Mouse (Mus musculus) heart, embryonic 14.5 days (tissue): Measurements from ENCODE around the gene Vps45. TPM values are rescaled to one million over a fixed set of nuclear protein-coding genes. Genes with fewer than 3 reads are reported as not detected.

ENCODE experiments used
- ATAC-seq: fragments of 200-750 bp; cut with Nextera tagmentation; 2 replicates; pipeline ENCODE4 v1.8.0; 2017; ENCODE audit warnings: low read depth, moderate TSS enrichment; ENCODE audit not compliant: insufficient number of reproducible peaks, insufficient read depth, low FRiP score
- H3K27ac ChIP-seq, 2 experiments: fragments of 200-500 bp in 1 of 2; fragments of 300-500 bp in 1 of 2; sonication (generic) in 1 of 2; replicated peaks in 1 of 2; 2 replicates each; pipeline ENCODE4 v1.5.1; 2012 to 2014; ENCODE audit warnings: low read depth in 2 of 2, low read length in 2 of 2, control low read depth in 1 of 2, mild to moderate bottlenecking in 1 of 2, mixed read lengths in 1 of 2; ENCODE audit not compliant: control insufficient read depth in 1 of 2, insufficient read depth in 1 of 2
- H3K27me3 ChIP-seq: fragments of 300-500 bp; sonication (generic); 2 replicates; pipeline ENCODE4 v1.6.1; 2014; ENCODE audit warnings: mild to moderate bottlenecking, low read length, control low read depth; ENCODE audit not compliant: control insufficient read depth, insufficient read depth
- H3K36me3 ChIP-seq: fragments of 300-500 bp; sonication (generic); 2 replicates; pipeline ENCODE4 v1.6.1; 2014; ENCODE audit warnings: mild to moderate bottlenecking, control low read depth, low read length, mixed read lengths; ENCODE audit not compliant: control insufficient read depth, insufficient read depth
- H3K4me1 ChIP-seq, 2 experiments: fragments of 200-500 bp in 1 of 2; fragments of 300-500 bp in 1 of 2; sonication (generic) in 1 of 2; 2 replicates each; pipeline ENCODE4 v1.6.1; 2012 to 2014; ENCODE audit warnings: low read length in 2 of 2, control low read depth in 1 of 2, mixed read lengths in 1 of 2; ENCODE audit not compliant: control insufficient read depth in 2 of 2, insufficient read depth in 2 of 2
- H3K4me2 ChIP-seq: fragments of 300-500 bp; sonication (generic); 2 replicates; pipeline ENCODE4 v1.6.1; 2014; ENCODE audit warnings: mild to moderate bottlenecking, low read length
- H3K4me3 ChIP-seq, 2 experiments: fragments of 200-500 bp in 1 of 2; fragments of 300-500 bp in 1 of 2; sonication (generic) in 1 of 2; 2 replicates each; pipeline ENCODE4 v1.5.1; 2012 to 2014; ENCODE audit warnings: low read length in 2 of 2, mild to moderate bottlenecking in 2 of 2, control low read depth in 1 of 2, low read depth in 1 of 2, moderate library complexity in 1 of 2; ENCODE audit not compliant: control insufficient read depth in 1 of 2, insufficient read depth in 1 of 2
- H3K9ac ChIP-seq: fragments of 300-500 bp; sonication (generic); 2 replicates; pipeline ENCODE4 v1.6.1; 2014; ENCODE audit warnings: mild to moderate bottlenecking, low read length
- H3K9me3 ChIP-seq: fragments of 300-500 bp; sonication (generic); 2 replicates; pipeline ENCODE4 v1.6.1; 2016; ENCODE audit warnings: low read length, control low read depth; ENCODE audit not compliant: control insufficient read depth
- WGBS: fragments of 180-500 bp; shearing (Covaris S2); extraction: QIAGEN DNeasy Blood & Tissue Kit; methylation state at CpG from one replicate; pipeline ENCODE4 v1.1.7; 2014; 5-methylcytosine and 5-hydroxymethylcytosine counted together
- polyA plus RNA-seq: library from polyadenylated mRNA; unstranded; fragments of >200 nt; fragmentation: Nextera tagmentation; extraction: Ambion mirVana; gene quantifications from 2 replicates; pipeline ENCODE4 v1.2.1, GENCODE M21; 2014

Gene Vps45
- polyA plus RNA-seq, 1 experiment from 2014 or later: 22.8 TPM

DNA sequence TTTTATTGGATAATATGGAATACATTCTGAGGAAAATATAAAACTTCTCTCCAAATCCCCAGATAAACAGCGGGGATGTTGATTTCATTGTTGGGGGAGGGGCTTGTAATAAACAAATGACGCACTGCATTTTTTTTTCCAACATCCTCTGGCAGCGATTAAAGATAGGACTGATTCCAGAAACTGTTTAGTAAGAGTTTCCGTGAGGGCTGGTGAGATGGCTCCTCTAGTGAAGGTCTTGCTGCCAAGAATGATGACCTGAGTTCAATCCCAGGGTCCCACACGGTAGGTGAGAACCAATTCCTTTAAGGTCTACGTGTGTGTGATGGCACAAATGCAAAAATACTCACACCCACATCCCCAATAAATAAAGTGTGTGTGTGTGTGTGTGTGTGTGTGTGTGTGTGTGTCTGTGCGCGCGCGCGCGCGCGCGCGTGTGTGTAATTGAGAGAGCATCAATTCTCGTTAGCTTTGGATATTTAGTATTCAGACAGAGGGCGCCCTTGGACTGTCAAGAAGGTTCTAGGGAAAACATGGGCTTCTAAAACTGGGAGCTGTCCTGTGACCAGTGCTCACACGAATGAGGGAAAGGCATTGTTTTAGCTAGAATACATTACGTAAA lies 7.6 kb upstream of the Vps45 start:
- ATAC-seq: no peak
- Histone ChIP-seq H3K4me2 (peak overlapping the region; percentile 48), H3K36me3 (no peaks in the 10 kb centered on the region), H3K4me1 (no peaks in the 10 kb centered on the region), H3K9me3 (no peaks in the 10 kb centered on the region), H3K4me3 (peak overlapping the region in 1 of 2 experiments; percentile 9; a peak in 1 of 4 replicates), H3K9ac (no peak overlapping the region), H3K27me3 (no peaks in the 10 kb centered on the region), H3K27ac (no peak overlapping the region)
- 26% methylated on average over 20 of the region's 20 CpGs for WGBS

DNA sequence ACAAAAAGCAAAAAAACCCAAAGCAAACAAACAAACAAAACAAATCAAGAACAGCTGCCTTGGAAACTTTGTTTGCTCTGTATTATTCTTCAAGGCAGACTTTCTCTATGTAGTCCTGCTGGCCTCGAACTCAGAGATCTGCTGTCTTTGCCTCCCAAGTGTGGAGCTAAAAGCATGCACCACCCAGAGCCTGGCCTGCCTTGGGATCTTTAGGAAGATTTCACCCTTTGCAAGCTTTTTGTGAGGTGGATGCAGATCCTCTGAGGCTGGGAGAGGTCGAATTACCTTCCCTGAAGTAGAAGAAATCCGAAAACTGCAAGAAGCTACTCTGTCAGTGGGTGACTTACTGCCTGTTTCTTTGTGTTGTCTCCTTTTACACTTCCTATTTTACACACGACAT lies 6.9 kb upstream of the Vps45 start:
- no peak for ATAC-seq

DNA sequence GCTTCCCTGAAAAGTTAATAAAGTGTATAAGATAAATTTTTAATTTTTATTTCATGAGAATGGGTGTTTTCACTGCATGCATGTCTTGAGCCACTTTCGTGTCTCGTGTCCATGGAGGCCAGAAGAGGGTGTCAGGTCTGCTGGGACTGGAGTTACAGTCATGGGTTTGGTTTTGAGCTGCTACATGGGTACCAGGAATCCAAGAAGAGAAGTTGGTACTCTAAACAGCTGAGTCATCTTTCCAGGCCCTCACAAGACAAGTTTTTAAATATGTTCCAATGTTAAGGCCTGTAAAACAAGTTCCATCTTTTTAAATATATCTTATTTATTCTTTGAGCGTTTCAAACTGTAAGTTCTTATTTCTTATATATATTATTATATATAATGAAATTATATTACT lies 6.0 kb upstream of the Vps45 start:
- no peaks in the 10 kb centered on the region for H3K36me3 ChIP-seq
- no peak overlapping the region for H3K4me3 ChIP-seq
- H3K4me2 ChIP-seq: no peak overlapping the region
- no peaks in the 10 kb centered on the region for H3K27me3 ChIP-seq
- no peaks in the 10 kb centered on the region for H3K9me3 ChIP-seq
- no peaks in the 10 kb centered on the region for H3K4me1 ChIP-seq
- no peak overlapping the region for H3K27ac ChIP-seq
- no peak overlapping the region for H3K9ac ChIP-seq
- 73% methylated on average over 3 of the region's 3 CpGs for WGBS
- no peak for ATAC-seq

More for the DNA sequence above, 6.9 kb upstream of the Vps45 start:
- Histone ChIP-seq H3K4me2 (no peak overlapping the region), H3K27ac (no peak overlapping the region), H3K27me3 (no peaks in the 10 kb centered on the region), H3K36me3 (no peaks in the 10 kb centered on the region), H3K9ac (no peak overlapping the region), H3K9me3 (no peaks in the 10 kb centered on the region), H3K4me3 (no peak overlapping the region), H3K4me1 (no peaks in the 10 kb centered on the region)
- WGBS: 41% methylated on average over 4 of the region's 4 CpGs

DNA sequence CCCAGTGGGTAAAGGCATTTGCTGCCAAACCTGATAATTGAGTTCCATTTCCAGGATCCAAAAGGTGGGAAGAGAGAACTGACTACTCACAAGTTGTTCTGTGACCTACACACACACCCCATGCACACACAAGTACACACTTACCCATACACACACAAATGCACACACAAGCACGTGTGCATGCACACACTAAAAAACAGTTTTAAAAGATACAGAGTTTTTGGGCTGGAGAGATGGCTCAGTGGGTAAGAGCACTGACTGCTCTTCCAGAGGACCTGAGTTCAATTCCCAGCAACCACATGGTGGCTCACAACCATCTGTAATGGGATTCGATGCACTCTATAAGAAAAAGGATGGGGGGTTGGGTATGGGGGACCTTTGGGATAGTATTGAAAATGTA lies 5.0 kb upstream of the Vps45 start:
- H3K9ac ChIP-seq: no peak overlapping the region
- no peak for ATAC-seq
- no peaks in the 10 kb centered on the region for H3K27me3 ChIP-seq
- 69% methylated on average over 2 of the region's 2 CpGs for WGBS
- no peaks in the 10 kb centered on the region for H3K36me3 ChIP-seq
- H3K4me2 ChIP-seq: no peak overlapping the region
- H3K4me1 ChIP-seq: no peaks in the 10 kb centered on the region
- no peak overlapping the region for H3K4me3 ChIP-seq
- no peaks in the 10 kb centered on the region for H3K9me3 ChIP-seq
- H3K27ac ChIP-seq: no peak overlapping the region

DNA sequence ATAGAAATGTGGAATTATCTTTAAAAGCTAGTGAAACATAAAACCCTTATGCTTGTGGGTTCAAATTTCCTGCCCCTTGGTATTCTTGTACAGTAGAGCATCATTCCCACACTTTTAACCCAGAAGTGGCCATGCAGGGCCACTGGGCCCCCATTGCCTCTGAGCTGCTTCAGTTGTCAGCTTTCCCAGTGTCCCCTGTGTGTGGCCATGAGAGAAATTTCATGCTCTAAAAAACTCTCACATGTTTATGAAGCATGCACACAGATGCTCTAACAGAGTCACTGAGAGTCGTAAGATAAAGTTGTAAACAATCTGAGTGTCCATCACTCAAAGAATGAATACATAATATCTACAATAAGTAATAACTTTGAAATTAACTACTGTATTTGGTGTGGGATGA lies 1.9 kb upstream of the Vps45 start:
- Histone ChIP-seq H3K4me1 (0 out of 4 replicates have a peak, but pooled peaks cover 0 to 2% of the 10 kb centered on the region in 2 experiments), H3K4me2 (no peak overlapping the region), H3K27me3 (no peaks in the 10 kb centered on the region), H3K27ac (no peak overlapping the region), H3K4me3 (no peak overlapping the region), H3K36me3 (peaks cover 5% of the 10 kb centered on the region; the same call in 1 of the 2 replicates), H3K9ac (no peak overlapping the region), H3K9me3 (no peaks in the 10 kb centered on the region)
- WGBS: 75% methylated on average over 1 of the region's 1 CpGs
- no peak for ATAC-seq

DNA sequence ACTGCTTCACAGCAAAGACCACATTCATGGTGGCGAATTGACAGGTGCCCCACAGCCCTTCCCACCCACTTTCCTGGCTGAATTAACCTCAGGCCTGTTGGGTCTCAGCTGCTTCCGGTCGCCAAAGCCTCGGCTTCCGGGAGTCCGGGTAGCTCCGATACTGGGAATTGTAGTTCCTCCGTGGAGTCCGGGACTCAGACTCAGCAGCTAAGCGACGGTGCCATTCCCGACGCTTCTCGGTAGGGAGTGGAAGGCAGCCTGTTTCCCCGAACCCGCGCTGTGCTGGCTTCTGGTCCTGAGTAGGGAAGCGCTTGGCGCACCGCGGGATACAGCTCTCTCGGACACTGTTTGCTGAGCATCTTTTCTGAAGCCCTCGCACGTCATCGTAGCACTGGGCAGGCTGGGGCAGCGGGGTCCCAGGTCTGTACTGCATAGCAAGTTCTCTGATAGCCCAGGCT lies 490 bp downstream of the Vps45 start:
- WGBS: under 1% methylated on average over 26 of the region's 26 CpGs
- H3K9me3 ChIP-seq: no peaks in the 10 kb centered on the region

DNA sequence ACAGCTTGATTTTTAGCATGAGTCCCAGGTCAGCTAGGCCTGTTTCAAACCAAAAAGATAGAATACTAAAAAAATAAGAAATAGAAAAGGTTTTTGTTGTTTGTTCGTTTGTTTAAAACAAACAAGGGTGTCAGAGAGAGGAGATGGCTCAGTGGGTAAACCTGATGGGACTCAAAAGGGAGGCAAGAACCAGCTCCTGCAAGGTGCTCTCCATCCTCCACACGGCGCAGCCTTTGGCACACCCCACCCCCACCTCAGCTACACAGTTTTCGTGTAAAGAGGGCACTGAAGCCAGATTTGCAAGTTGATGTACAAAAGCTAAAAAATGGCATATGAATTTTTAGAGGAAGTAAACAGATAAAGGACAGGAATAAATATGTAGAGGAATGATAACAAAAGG lies 2.2 kb downstream of the Vps45 start:
- H3K27ac ChIP-seq: no peak overlapping the region
- no peak overlapping the region for H3K4me3 ChIP-seq
- WGBS: 79% methylated on average over 4 of the region's 4 CpGs
- H3K9me3 ChIP-seq: no peaks in the 10 kb centered on the region
- H3K36me3 ChIP-seq: peaks cover 12% of the 10 kb centered on the region; the same call in 1 of the 2 replicates
- no peak for ATAC-seq
- 0 out of 4 replicates have a peak, but pooled peaks cover 0 to 2% of the 10 kb centered on the region in 2 experiments for H3K4me1 ChIP-seq
- H3K27me3 ChIP-seq: no peaks in the 10 kb centered on the region
- H3K4me2 ChIP-seq: no peak overlapping the region
- H3K9ac ChIP-seq: no peak overlapping the region; the same call in 1 of the 2 replicates

More for the DNA sequence above, 490 bp downstream of the Vps45 start:
- Histone ChIP-seq H3K4me3 (peak overlapping the region; percentile 65 to 75), H3K27ac (peak overlapping the region; percentile 74 to 88), H3K9ac (peak overlapping the region; percentile 85), H3K4me2 (peak overlapping the region; percentile 95), H3K36me3 (peaks cover 6% of the 10 kb centered on the region; the same call in 1 of the 2 replicates), H3K4me1 (0 out of 4 replicates have a peak, but pooled peaks cover 0 to 2% of the 10 kb centered on the region in 2 experiments), H3K27me3 (no peaks in the 10 kb centered on the region)
- peak; percentile 87 for ATAC-seq
